Mouse (Mus musculus): ENCODE measurements around the gene Wwox.

DNA sequence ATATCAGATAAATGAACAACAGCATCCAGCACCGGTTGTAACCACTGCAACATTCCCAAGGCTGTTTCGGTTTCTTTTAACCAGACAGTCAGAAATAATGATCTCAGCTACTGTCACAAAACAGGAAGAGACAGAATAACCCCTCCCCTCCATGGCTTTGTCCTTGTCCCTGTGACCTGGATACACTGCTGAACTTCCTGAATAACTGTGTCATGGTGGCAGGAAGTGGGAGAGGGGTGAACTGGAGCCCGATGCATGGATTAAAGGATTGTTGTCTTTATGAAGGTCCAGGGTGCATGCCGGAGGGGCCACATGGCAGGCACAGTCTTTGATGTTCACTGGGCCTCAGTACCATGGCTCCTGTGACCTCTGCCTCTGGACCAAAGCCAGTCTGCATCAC, 607.0 kb downstream of the Wwox start:
- TF ChIP-seq CTCF (IDR thresholded peaks at IDR 0.05; ENCODE audit: low read depth) (no peak), EP300 (IDR thresholded peaks at IDR 0.05; ENCODE audit: low read depth) (no peak)

Data from liver, embryonic 14.5 days (tissue).